17 mouse cellular contexts compared by ENCODE assay signal in genomic region chr1:60811998-60812397, GRCm38 (mm10).
"Had no signal": no experiment of that assay in that cellular context is flagged by ENCODE, and none has a peak within 500 bp of the region (broad histone marks: within the 10 kb centered on the region; RNA-seq: fewer than 3 reads in every experiment).

No protein-coding gene starts in this region.

- H3K9ac ChIP-seq: limb, embryonic 13.5 days; liver, embryonic 15.5 days; midbrain, embryonic 15.5 days; neural tube, embryonic 13.5 days had no signal

- H3K4me1 ChIP-seq: limb, embryonic 13.5 days; liver, embryonic 15.5 days; midbrain, embryonic 15.5 days; neural tube, embryonic 13.5 days had no signal

- H3K27me3 ChIP-seq: limb, embryonic 13.5 days; liver, embryonic 15.5 days; megakaryocyte, embryonic 14.5 days; midbrain, embryonic 15.5 days; neural tube, embryonic 13.5 days had no signal

- H3K36me3 ChIP-seq: limb, embryonic 13.5 days; liver, embryonic 15.5 days; midbrain, embryonic 15.5 days; neural tube, embryonic 13.5 days had no signal

- H3K4me2 ChIP-seq: limb, embryonic 13.5 days; liver, embryonic 11.5 days; liver, embryonic 15.5 days; midbrain, embryonic 11.5 days; midbrain, embryonic 15.5 days; neural tube, embryonic 13.5 days had no signal

- ATAC-seq: lung, postnatal 0 days; midbrain, embryonic 15.5 days had no signal

- H3K4me3 ChIP-seq: layer of hippocampus, adult 2 months; limb, embryonic 13.5 days; liver, embryonic 15.5 days; megakaryocyte, embryonic 14.5 days; midbrain, embryonic 15.5 days; neural tube, embryonic 13.5 days had no signal

- H3K27ac ChIP-seq: layer of hippocampus, adult 2 months; limb, embryonic 13.5 days; liver, embryonic 15.5 days; midbrain, embryonic 15.5 days; neural tube, embryonic 13.5 days had no signal

- H3K9me3 ChIP-seq: limb, embryonic 13.5 days; liver, embryonic 15.5 days; midbrain, embryonic 15.5 days; neural tube, embryonic 13.5 days had no signal

- DNase-seq: kidney, adult 8-10 months; kidney, postnatal 10 days; kidney, postnatal 4 days; left cerebral cortex, postnatal 4 days; lung, adult 2 months; lung, postnatal 36 days; retina, postnatal 1 day; thymus, postnatal 14 days had no signal
